Mouse (Mus musculus) hindbrain, embryonic 15.5 days (tissue): ENCODE measurements around the gene Gm13691. TPM values are rescaled to one million over a fixed set of nuclear protein-coding genes. Genes with fewer than 3 reads are reported as not detected.
"Not testable (repeated sequence)": the region's sequence is repeated elsewhere in the genome, so short reads cannot be mapped to it uniquely, and the experiment has no call there.

Experiments
- ATAC-seq: fragments of 200-750 bp; cut with Nextera tagmentation; 2 replicates; pipeline ENCODE4 v1.8.0; 2017; ENCODE audit warnings: low read depth, moderate number of reproducible peaks, moderate TSS enrichment; ENCODE audit not compliant: low FRiP score
- H3K27ac ChIP-seq: fragments of 300-500 bp; sonication (generic); replicated peaks from 2 replicates; pipeline ENCODE4 v1.5.1; 2015; ENCODE audit warnings: mild to moderate bottlenecking, inconsistent platforms
- H3K27me3 ChIP-seq: fragments of 300-500 bp; sonication (generic); 2 replicates; pipeline ENCODE4 v1.6.1; 2015; ENCODE audit warnings: control low read depth, inconsistent platforms
- H3K36me3 ChIP-seq: fragments of 300-500 bp; sonication (generic); 2 replicates; pipeline ENCODE4 v1.6.1; 2015; ENCODE audit warnings: control low read depth, inconsistent platforms
- H3K4me1 ChIP-seq: fragments of 300-500 bp; sonication (generic); replicated peaks from 2 replicates; pipeline ENCODE4 v1.6.1; 2015; ENCODE audit warnings: control low read depth, inconsistent platforms
- H3K4me2 ChIP-seq: fragments of 300-500 bp; sonication (generic); 2 replicates; pipeline ENCODE4 v1.6.1; 2015; ENCODE audit warnings: moderate library complexity, mild to moderate bottlenecking, inconsistent platforms
- H3K4me3 ChIP-seq: fragments of 300-500 bp; sonication (generic); 2 replicates; pipeline ENCODE4 v1.5.1; 2015; ENCODE audit warnings: mild to moderate bottlenecking, inconsistent platforms
- H3K9ac ChIP-seq: fragments of 300-500 bp; sonication (generic); 2 replicates; pipeline ENCODE4 v1.6.1; 2015; ENCODE audit warnings: inconsistent platforms
- H3K9me3 ChIP-seq: fragments of 300-500 bp; sonication (generic); 2 replicates; pipeline ENCODE4 v1.6.1; 2016; ENCODE audit warnings: control low read depth, inconsistent platforms
- WGBS: fragments of 180-500 bp; shearing (Covaris S2); methylation state at CpG from one replicate; pipeline ENCODE4 v1.1.7; 2015; 5-methylcytosine and 5-hydroxymethylcytosine counted together
- polyA plus RNA-seq: library from polyadenylated mRNA; unstranded; fragments of >200 nt; fragmentation: Nextera tagmentation; extraction: Ambion mirVana; gene quantifications from 2 replicates; pipeline ENCODE4 v1.2.1, GENCODE M21; 2015

The Gm13691 gene
- polyA plus RNA-seq, 1 experiment from 2014 or later = not detected

DNA sequence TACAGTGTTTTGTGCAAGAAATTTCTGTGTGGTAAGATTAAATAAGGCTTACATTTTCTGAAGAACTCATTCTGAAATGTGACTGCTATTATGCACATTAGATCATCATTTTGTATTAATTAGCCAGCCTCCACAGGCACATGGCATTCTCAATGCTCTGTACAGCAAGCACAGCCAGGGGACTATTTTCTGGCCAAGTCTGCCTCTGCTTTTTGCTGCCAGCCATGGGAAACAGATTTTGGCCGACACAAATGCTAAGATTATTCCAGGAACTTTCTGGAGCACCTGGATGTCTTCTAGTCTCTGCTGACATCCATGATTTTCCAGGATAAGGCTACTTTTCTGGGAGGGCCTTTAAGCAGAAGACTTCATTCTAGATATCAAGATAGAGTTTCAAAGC, 18.6 kb downstream of the Gm13691 start:
- Histone ChIP-seq H3K9ac (no peak overlapping the region), H3K4me3 (no peak overlapping the region), H3K4me1 (no peaks in the 10 kb centered on the region), H3K27me3 (no peaks in the 10 kb centered on the region), H3K36me3 (no peaks in the 10 kb centered on the region), H3K9me3 (no peaks in the 10 kb centered on the region), H3K4me2 (no peak overlapping the region), H3K27ac (no peak overlapping the region)
- 57% methylated on average over 1 of the region's 1 CpGs for WGBS
- ATAC-seq = no peak

DNA sequence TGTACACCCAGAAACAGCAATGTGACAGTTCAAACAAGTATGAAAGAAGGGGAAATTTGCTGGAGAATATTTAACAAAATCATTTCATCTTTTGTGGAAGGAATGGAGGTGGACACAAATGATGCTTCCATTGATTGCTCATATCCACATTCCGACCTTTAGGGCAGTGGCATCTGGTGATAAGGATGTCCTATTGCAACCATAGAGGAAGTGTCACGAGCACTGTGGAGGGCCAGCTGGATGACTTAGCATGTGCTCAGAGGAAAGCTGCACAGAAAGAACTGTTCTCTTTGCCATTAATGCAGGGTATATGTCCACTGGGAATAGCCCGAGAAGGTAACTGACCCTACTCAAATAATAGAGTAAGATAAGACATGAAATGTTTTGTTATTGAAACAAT, 19.5 kb downstream of the Gm13691 start:
- 78% methylated on average over 3 of the region's 3 CpGs for WGBS
- Histone ChIP-seq H3K9ac (no peak overlapping the region), H3K36me3 (no peaks in the 10 kb centered on the region), H3K27me3 (no peaks in the 10 kb centered on the region), H3K4me3 (no peak overlapping the region), H3K4me2 (no peak overlapping the region), H3K9me3 (no peaks in the 10 kb centered on the region), H3K27ac (no peak overlapping the region), H3K4me1 (no peaks in the 10 kb centered on the region)
- ATAC-seq = no peak

DNA sequence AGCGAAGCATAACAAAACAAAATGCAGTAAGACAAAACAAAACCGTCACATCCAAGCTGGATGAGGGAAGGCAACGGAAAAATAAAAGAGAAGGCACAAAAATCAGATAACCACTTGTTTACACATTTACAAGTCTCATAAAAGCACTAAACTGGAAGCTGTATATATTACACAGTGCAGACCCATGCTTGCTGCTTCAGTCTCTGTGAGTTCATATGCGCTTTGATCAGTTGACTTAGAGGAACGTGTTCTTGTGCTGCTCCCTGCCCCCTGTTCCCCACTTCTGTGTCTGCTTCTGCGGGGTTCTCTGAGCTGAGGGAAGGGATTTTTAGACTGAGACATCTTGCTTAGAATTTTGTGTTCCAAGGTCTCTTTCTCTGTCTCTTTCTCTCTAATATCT, 24.2 kb downstream of the Gm13691 start:
- Histone ChIP-seq H3K9me3 (no peaks in the 10 kb centered on the region), H3K4me1 (no peaks in the 10 kb centered on the region), H3K27ac (no peak overlapping the region), H3K4me2 (no peak overlapping the region), H3K27me3 (no peaks in the 10 kb centered on the region), H3K9ac (no peak overlapping the region), H3K4me3 (no peak overlapping the region), H3K36me3 (no peaks in the 10 kb centered on the region)
- 82% methylated on average over 6 of the region's 6 CpGs for WGBS
- ATAC-seq = no peak

DNA sequence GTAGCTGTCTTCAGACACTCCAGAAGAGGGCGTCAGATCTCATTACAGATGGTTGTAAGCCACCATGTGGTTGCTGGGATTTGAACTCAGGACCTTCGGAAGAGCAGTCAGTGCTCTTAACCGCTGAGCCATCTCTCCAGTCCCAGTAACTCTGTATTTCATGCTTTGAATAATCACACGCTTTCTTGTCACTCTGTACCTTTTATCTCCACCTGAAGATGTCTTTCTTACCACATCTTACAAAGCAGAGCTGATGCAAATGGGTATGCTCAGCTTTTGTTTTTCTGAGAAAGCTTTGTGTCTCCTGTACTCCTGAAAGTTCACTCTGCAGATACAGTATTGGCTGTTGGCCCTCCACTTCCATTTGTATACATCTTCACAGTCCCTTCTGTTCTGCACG, 25.9 kb downstream of the Gm13691 start:
- 74% methylated on average over 5 of the region's 5 CpGs for WGBS
- not testable (repeated sequence) for H3K27ac ChIP-seq, H3K36me3 ChIP-seq, H3K4me3 ChIP-seq, H3K4me1 ChIP-seq, ATAC-seq, H3K27me3 ChIP-seq, H3K9me3 ChIP-seq, H3K9ac ChIP-seq, H3K4me2 ChIP-seq

DNA sequence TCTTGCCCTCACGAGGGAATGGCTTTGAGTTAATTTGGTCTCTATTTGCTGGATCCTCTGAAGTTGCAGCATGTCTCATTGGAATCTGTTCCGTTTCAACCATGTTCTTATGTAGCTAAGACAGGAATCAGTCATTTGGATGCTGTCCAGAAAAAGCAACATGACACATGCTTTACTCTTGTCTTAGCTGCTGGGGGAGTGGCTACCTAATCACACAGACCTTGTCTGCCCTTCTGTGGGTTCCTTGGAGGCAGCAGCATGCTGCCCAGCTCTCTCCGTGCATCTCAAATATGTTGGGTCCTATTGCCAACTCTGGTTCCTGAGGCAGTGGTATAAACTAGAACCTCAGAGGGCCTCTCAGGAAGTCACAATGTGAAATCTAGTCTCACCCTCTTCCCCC, 28.0 kb downstream of the Gm13691 start:
- WGBS = 78% methylated on average over 3 of the region's 3 CpGs
- H3K27ac ChIP-seq = no peak overlapping the region
- no peaks in the 10 kb centered on the region for H3K27me3 ChIP-seq
- no peaks in the 10 kb centered on the region for H3K36me3 ChIP-seq
- H3K4me1 ChIP-seq = no peaks in the 10 kb centered on the region
- H3K9ac ChIP-seq = no peak overlapping the region
- no peak overlapping the region for H3K4me2 ChIP-seq
- no peak for ATAC-seq
- H3K9me3 ChIP-seq = no peaks in the 10 kb centered on the region
- H3K4me3 ChIP-seq = no peak overlapping the region

DNA sequence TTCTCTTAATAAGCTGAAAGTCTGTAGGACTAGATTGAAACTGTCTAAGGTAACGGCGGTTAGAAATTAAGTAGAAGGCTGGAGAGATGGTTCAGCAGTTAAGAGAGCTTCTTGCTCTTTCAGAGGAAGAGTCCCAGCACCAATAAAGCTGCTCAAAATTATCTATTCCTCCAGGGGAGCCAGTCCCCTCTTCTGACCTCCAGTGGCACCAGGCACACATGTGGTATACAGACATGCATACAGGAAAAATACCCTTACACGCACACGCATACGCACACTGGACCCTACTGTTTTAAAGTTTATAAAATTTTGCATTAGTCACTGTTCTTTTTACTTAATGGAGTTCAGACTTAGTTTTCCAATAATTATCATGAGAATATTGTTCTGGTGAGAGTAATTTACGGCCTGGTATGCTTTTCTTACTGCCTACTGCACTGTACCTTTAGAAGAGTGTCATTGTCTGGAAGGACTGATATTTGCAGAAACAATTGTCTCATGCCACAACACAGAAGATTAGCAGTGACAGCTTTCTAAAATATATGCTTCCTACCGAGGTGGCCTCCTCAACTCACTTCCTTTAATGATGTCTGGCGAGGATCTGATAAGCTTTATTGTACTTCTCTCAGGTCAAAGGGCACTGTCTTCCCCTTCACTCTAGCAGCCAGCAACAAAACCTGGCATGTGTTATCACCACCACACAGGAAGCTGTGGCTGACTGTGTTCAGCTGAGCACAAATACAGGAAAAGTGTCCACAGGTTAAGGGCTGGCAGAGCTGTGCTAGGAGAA, 29.4 kb downstream of the Gm13691 start:
- H3K27me3 ChIP-seq = no peaks in the 10 kb centered on the region
- H3K9me3 ChIP-seq = no peaks in the 10 kb centered on the region
- no peaks in the 10 kb centered on the region for H3K4me1 ChIP-seq
- H3K4me3 ChIP-seq = no peak overlapping the region
- 77% methylated on average over 8 of the region's 8 CpGs for WGBS
- no peaks in the 10 kb centered on the region for H3K36me3 ChIP-seq
- no peak for ATAC-seq
- H3K9ac ChIP-seq = no peak overlapping the region
- no peak overlapping the region for H3K27ac ChIP-seq
- no peak overlapping the region for H3K4me2 ChIP-seq

DNA sequence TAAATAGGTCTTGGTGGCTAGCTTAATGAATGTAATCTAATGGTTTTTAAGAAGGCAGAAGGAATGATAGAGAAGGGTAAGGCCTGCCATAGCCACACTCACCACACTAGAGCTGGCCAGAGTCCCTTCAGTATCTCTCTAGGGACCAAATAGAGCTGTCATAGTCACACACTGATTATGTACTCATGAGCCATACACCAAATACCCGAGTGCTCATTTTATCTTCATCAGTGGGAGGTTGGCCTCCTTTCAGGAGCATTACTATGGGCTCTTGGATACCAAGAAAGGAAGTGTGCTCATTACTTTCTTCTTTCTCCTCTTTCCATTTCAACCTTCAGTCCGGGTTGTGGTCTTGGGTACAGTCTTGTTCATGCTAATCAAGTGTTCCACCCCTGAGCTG, 31.6 kb downstream of the Gm13691 start:
- Histone ChIP-seq H3K4me3 (no peak overlapping the region), H3K27me3 (no peaks in the 10 kb centered on the region), H3K9ac (no peak overlapping the region), H3K27ac (no peak overlapping the region), H3K36me3 (no peaks in the 10 kb centered on the region), H3K4me2 (no peak overlapping the region), H3K4me1 (0 out of 2 replicates have a peak, but pooled peaks cover 2% of the 10 kb centered on the region), H3K9me3 (no peaks in the 10 kb centered on the region)
- no peak for ATAC-seq
- 82% methylated on average over 2 of the region's 2 CpGs for WGBS

DNA sequence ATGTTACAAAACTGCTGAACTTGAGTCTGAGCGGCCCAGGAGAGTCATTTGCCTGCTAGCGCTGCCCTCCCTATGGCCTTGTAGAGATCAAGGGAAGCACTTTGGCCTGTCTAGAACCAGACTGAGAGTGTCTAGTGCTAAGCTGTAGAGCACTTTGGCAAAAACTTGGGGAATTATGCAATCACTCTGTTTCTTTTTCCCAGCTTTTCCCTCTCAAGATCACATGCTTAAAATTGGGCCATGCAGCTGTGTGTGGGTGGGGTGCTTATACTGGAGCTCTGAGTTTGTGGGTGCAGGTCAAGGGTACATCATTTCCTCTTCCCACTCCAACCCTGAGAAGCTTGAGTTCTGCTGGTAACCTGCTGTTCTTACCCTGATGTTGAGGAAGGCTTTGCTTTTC, 32.6 kb downstream of the Gm13691 start:
- Histone ChIP-seq H3K4me1 (0 out of 2 replicates have a peak, but pooled peaks cover 2% of the 10 kb centered on the region), H3K36me3 (no peaks in the 10 kb centered on the region), H3K4me3 (no peak overlapping the region), H3K27me3 (no peaks in the 10 kb centered on the region), H3K9ac (no peak overlapping the region), H3K4me2 (no peak overlapping the region), H3K9me3 (no peaks in the 10 kb centered on the region), H3K27ac (no peak overlapping the region)
- no peak for ATAC-seq
- WGBS = 95% methylated on average over 2 of the region's 2 CpGs

DNA sequence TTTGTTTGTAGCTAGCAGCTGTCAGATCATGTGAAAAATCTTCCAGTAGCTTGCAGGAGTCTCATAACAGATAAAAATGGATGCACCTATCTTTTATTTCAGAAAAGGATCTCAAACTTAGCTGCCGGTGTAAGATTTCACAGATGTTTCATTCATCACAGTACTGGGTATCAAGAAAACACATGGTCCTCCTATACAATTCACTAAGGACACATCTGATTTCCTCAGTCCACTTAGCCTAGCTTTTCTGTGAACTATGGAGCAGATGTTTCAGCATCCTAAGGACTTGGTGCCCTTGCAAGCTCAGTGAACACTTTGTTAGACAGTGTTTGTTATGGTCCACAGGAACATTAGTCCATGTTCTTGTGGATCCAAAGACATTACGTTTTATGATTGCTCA, 33.0 kb downstream of the Gm13691 start:
- WGBS = 86% methylated on average over 2 of the region's 2 CpGs

DNA sequence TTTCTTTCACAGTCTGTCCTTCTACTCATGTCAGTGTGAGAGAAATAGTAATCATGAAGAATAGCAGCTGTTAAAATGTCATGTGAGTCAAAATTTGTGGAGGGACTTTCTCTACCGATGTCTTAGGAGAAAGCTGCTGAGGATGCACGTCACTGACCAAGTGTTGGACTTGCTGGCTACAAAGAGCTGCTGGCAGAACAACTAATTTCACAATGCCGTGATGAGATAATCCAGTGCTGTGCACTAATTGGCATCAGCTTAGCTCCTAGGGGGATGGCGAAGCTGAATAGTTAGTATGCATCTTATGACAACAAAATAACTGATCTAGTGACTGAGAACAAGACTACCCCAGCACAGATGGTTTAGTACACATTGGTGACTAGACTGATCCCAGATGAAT, 34.9 kb downstream of the Gm13691 start:
- 59% methylated on average over 4 of the region's 4 CpGs for WGBS

More for the DNA sequence above, 33.0 kb downstream of the Gm13691 start:
- Histone ChIP-seq H3K9ac (no peak overlapping the region), H3K36me3 (no peaks in the 10 kb centered on the region), H3K4me2 (no peak overlapping the region), H3K27me3 (no peaks in the 10 kb centered on the region), H3K4me3 (no peak overlapping the region), H3K27ac (no peak overlapping the region), H3K4me1 (0 out of 2 replicates have a peak, but pooled peaks cover 2% of the 10 kb centered on the region), H3K9me3 (no peaks in the 10 kb centered on the region)
- ATAC-seq = no peak

DNA sequence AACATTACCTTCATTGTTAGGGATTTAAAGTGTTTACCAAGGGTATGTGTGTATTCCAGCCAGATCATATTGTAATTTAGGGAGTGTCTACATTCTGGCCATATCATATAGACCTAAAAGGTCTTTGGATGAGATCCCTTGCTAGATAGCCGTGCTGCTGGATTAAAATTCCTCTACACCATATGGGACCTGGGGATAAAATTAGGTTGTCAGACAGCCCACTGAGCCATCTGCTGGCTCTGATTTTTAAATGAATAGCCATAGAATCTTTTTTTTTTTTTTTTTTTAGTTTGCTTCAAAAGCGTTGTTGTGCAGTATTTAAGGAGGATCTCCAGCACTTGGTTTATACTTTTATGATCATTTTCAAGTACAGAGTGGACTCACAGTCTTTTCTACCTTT, 42.2 kb downstream of the Gm13691 start:
- H3K4me1 ChIP-seq = no peaks in the 10 kb centered on the region
- no peak overlapping the region for H3K9ac ChIP-seq
- 83% methylated on average over 2 of the region's 2 CpGs for WGBS
- no peaks in the 10 kb centered on the region for H3K9me3 ChIP-seq
- no peaks in the 10 kb centered on the region for H3K27me3 ChIP-seq
- no peak overlapping the region for H3K4me3 ChIP-seq
- no peak overlapping the region for H3K4me2 ChIP-seq
- ATAC-seq = no peak
- no peaks in the 10 kb centered on the region for H3K36me3 ChIP-seq
- H3K27ac ChIP-seq = no peak overlapping the region

More for the DNA sequence above, 34.9 kb downstream of the Gm13691 start:
- Histone ChIP-seq H3K27ac (no peak overlapping the region), H3K4me1 (0 out of 2 replicates have a peak, but pooled peaks cover 2% of the 10 kb centered on the region), H3K9ac (no peak overlapping the region), H3K36me3 (no peaks in the 10 kb centered on the region), H3K4me2 (no peak overlapping the region), H3K4me3 (no peak overlapping the region), H3K9me3 (no peaks in the 10 kb centered on the region), H3K27me3 (no peaks in the 10 kb centered on the region)
- no peak for ATAC-seq

DNA sequence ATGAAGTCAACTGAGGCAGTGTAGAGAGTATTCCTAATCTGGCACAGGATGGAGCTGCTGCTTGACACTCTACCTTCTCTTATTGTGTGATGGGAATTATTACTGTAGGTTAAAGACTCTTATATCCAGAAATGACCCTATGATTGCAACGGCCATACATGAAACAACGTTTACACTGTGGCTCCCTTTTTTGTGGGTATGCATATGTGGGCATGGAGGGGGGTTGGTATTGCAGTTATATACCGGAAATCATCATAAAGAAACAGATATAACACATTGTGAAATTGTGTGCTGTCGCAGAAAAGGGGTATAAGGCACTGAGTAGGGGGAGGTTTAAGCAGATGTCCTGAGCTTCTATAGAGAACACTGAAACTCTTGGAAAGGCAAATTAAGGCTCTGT, 45.6 kb downstream of the Gm13691 start:
- H3K4me2 ChIP-seq = no peak overlapping the region
- no peak overlapping the region for H3K4me3 ChIP-seq
- 89% methylated on average over 4 of the region's 4 CpGs for WGBS
- no peaks in the 10 kb centered on the region for H3K9me3 ChIP-seq
- no peaks in the 10 kb centered on the region for H3K4me1 ChIP-seq
- H3K27ac ChIP-seq = no peak overlapping the region
- no peak for ATAC-seq
- H3K27me3 ChIP-seq = no peaks in the 10 kb centered on the region
- no peak overlapping the region for H3K9ac ChIP-seq
- no peaks in the 10 kb centered on the region for H3K36me3 ChIP-seq

DNA sequence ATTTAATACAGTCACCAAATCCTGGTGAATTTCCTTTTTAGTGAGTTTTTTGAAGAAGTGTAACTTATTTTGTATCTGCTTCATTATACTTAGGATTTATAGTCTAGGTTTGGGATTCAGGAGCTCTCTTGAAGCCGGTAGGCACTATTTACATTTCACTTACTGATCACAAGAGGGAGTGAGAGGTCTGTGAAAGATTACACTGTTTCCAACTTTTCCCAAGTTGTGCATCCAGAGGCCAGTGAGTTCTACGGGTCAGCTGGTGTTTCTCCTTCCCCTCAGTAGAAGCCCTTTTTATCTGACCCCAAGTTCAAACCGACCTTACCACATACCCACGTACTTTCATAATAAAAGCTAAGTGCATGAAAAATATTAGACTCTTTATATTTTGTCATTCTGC, 47.0 kb downstream of the Gm13691 start:
- H3K9ac ChIP-seq = no peak overlapping the region
- no peaks in the 10 kb centered on the region for H3K9me3 ChIP-seq
- H3K27me3 ChIP-seq = no peaks in the 10 kb centered on the region
- no peak overlapping the region for H3K4me2 ChIP-seq
- H3K4me1 ChIP-seq = no peaks in the 10 kb centered on the region
- no peak for ATAC-seq
- 39% methylated on average over 4 of the region's 4 CpGs for WGBS
- no peak overlapping the region for H3K27ac ChIP-seq
- H3K4me3 ChIP-seq = no peak overlapping the region
- no peaks in the 10 kb centered on the region for H3K36me3 ChIP-seq
